Mouse (Mus musculus): Measurements from ENCODE around the gene Sgk2.

The Sgk2 gene

GRCm38 (mm10) chr2:162991394-162992083 is 4.4 kb downstream of the Sgk2 start:
- DNase-seq (ENCODE audit: low read depth, low spot score) = no peak

DNA sequence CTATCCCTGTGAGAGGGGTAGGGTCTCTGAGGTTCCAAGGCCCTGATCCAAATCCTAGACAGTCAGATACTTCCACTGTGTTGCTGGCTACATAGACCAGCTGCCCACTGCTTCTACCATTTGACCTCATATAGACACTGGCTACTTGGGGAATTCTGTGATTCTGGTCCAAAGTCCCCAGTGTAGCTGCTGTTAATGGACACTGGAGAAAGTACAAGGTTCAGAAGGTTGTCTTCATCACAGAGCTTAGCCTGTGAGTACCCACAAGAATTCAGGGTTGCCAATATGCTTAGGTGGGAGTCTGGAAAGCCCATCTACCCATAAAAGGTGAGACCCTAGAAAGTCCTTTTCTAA is 4.9 kb downstream of the Sgk2 start:
- DNase-seq (ENCODE audit: low read depth, low spot score) = no peak

GRCm38 (mm10) chr2:162993881-162994616 is 6.9 kb downstream of the Sgk2 start:
- DNase-seq (ENCODE audit: low read depth, low spot score) = no peak

DNA sequence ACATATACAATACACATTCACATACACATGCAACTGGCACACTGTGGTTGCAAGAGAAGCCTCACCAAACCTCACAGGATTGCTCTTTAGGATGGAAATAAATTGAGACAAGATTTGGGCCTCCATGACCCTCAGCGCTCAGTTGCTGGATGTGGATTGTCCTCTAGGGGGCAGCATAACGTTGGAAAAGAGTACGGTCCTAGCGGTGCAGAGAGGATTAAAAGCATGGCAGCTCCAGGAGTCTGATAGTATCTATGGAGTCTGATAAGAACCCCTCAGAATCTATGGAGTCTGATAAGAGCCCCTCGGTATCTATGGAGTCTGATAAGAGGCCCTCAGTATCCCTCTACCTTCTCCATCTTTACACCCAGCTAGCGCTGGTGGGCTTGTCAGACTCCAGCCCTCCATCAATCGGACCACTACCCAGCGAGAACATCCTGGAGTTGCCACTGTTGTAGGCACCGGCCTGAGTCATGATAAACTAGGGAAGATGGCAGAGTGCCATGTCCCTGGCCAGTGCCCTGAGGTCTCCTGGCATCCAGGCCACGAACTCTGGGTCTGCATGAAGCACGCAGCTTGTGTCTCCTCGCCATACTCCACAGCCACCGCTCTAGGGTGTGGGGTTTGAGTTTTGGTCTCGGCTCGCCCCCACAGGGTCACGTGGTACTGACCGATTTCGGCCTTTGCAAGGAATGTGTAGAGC is 11.5 kb downstream of the Sgk2 start:
- peak; percentile 86 for DNase-seq (ENCODE audit: low read depth, low spot score)

DNA sequence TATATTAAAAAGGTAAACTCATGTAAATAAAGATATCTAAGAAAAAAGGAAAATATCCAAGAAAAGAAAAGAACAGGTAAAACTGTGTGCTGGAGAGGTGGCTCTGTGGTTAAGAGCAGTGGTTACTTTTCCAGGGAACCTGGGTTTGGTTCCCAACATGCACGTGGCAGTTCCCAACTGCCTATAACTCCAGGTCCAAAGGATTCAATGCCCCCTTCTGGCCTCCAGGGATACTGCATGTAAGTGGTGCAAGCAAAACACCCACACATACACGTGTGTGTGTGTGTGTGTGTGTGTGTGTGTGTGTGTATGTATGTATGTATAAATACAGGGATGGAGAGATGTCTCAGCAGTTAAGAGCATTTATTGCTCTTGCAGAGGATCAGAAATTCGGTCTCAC is 12.6 kb downstream of the Sgk2 start:
- peak; percentile 89 for DNase-seq (ENCODE audit: low read depth, low spot score)

DNA sequence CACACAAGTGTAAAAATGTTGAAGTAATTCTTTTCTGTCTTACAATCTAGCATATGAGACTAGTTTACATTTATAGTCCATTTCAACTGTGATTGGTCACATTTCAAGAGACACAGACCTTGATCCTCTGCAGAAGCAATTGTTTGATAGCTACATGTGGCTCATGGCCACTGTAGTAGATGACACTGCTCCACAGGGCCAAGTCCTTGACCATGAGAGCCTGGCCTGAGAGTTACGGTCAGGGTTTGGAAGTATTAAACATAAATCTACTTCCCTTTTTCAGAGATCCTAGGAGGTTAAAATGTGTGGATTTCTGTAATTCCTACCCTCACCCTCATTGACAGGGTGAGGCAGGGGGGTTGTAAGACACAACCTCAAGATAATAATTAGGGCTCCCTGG is 13.9 kb downstream of the Sgk2 start:
- no peak for DNase-seq (ENCODE audit: low read depth, low spot score)

GRCm38 (mm10) chr2:163007299-163007698 is 20.2 kb downstream of the Sgk2 start:
- DNase-seq (ENCODE audit: low read depth, low spot score) = no peak

DNA sequence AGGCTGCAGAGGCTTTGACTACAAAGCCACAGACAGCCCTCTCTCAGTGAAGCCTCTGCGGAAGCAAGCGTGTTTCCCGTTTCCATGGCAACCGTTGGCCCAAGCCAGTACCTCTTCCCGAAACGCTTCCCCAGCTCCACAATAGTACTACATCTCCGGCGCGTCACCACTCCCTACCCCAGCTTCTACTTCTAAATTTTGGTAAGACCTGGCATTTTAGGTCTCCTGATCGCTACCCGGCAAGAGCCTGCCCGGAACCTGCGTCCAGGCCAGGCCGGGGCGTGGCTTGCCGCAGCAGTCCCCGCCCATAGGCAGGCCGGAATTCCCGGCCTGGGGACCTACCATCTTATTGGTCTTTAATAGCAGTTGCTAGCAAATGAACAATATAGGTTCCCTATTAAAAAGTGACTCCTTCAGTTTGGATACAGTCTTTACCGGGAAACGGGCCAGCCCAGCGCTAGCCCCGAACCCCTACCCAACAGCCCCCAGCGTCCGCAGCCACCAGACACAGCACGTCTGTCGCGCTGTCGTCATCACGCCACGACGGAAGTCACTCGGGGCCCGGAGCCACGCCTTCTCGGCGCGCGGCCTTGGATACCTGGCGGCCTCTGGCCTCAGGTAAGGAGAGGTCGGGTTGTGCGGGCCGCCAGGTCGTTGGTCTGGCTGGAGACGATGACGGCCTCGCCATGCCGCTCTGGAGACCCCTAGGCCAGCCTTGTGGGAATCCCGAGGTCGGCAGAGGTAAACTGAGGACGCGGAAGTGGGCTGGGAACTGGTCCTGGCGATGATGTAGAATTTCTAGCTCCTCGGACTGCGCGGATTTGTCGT is 30.0 kb downstream of the Sgk2 start, which contains the start of gene Ift52:
Ift52 (plus strand) TSS at position 439 of the 828 bp plus-strand sequence.
- DNase-seq (ENCODE audit: low read depth, low spot score) = peak; percentile 94

DNA sequence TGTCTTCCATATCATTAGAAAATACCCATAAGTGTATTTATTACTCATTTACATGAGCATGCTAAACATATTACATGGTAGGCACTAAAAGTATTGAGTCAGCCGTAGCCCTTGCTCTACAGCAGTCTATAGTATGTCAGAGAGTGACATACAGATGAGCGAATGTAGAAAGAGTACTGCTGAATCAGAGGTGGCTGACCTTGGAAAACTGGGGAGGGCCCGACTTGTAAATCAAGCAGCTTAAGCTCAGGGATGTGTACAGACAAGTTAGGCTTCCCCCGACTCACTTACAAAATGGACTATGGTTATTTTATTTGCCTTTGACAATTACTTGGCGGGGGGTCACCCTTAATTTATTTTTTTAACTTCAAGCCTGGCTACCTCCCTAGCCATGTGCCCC is 44.2 kb downstream of the Sgk2 start:
- DNase-seq (ENCODE audit: low read depth, low spot score) = peak; percentile 90

DNA sequence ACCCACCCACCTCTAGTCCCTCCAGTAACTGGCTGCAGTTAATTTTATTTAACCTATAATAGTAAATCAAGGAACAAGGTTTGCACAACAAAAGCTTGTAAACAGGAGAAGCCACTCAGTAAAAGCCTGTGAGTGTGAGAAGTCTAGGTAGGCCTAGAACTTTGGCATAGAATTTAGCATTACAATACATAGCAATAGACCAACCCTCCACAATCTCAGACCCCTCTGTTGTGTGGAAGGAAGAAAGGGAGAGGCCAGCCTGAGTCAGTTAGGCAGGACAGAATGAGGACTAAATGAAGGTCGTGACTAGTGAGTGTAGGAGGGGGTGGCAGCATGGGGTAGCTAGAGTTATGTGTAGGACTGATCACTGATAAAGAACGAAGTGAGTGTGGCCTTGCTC is 44.6 kb downstream of the Sgk2 start:
- peak; percentile 96 for DNase-seq (ENCODE audit: low read depth, low spot score)

- peak; percentile 68 for DNase-seq (ENCODE audit: low read depth, low spot score)
Measured at GRCm38 (mm10) chr2:163032622-163033021, 45.5 kb downstream of the Sgk2 start.

GRCm38 (mm10) chr2:163039940-163040339 is 52.8 kb downstream of the Sgk2 start:
- no peak for DNase-seq (ENCODE audit: low read depth, low spot score)

DNA sequence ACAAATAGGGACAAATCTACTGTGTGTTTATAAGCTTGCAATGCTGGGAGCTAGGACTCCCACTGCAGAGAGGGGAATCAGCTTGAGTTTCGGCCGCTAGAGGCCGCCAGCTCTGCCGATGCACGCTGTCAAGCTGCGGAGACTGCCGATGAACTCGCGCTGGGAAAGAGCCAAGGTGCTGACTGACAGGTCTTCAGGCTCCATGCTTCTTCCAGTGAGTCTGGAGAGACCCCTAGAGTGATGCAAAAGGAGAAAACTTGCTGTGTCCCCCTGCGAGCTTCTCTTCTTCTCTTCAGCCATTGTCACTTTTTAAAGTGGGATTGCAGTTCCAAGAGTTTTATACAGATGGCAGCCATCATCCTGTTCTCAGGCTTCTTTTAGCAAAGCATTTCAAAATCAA is 61.0 kb downstream of the Sgk2 start:
- peak; percentile 89 for DNase-seq (ENCODE audit: low read depth, low spot score)

DNA sequence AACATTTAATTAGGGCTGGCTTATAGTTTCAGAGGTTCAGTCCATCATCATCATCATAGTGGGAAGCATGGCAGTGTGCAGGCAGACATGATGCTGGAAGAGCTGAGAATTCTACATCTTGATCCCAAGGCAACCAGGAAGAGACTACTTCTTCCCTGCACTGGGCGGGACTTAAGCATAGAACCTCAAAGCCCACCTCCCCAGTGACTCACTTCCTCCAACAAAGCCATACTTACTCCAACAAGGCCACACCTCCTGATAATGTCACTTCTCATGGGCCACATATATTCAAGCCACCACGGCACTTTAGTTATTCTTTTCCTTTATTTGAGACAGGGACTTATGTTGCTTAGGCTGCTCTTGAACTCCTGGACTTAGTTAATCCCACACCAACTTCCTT is 62.0 kb downstream of the Sgk2 start:
- DNase-seq (ENCODE audit: low read depth, low spot score) = no peak

GRCm38 (mm10) chr2:163051691-163052090 is 64.6 kb downstream of the Sgk2 start:
- peak; percentile 92 for DNase-seq (ENCODE audit: low read depth, low spot score)

DNA sequence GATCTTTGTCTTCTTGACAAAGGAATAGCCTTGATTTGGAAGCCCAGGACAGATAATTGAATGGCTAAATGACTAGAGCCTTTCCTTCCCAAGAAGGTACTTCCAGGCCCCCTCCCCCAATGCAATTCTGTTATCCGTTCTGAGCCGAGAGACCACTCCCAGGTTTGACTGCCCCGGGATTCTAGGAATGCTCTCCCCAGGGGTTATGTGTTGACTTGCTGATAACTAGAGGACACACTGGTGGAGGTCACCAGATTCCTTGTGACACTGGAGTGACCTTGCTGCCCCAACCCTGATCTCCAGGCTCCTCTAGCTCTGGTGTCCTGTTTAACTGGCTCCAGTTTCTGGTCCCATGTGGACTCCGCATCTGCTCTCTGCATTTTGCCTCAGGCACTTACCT is 65.0 kb downstream of the Sgk2 start:
- DNase-seq (ENCODE audit: low read depth, low spot score) = peak; percentile 97

DNA sequence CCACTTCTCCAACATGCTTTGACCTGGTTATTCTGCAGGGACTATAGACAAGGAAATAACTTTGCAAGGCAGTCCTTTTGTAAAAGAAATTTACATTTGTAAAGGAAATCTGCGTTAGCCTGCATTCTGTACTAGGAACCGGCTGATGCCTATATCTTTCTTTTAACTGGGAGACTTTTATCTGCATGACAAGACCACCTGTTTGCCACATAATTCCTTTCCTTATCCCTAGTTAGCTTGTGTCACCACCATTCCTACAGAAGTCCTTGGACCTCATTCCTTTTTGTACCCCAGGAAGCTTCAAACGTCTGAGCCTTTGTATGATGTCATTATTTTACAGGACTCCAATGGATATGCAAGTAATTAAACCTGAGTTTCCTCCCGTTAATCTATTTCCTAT is 65.7 kb downstream of the Sgk2 start:
- DNase-seq (ENCODE audit: low read depth, low spot score) = no peak

GRCm38 (mm10) chr2:163054335-163054840 is 67.3 kb downstream of the Sgk2 start, which contains the start of gene Mybl2:
Gene Mybl2 (plus strand): TSS chr2:163054687.
- DNase-seq (ENCODE audit: low read depth, low spot score) = peak; percentile 99

DNA sequence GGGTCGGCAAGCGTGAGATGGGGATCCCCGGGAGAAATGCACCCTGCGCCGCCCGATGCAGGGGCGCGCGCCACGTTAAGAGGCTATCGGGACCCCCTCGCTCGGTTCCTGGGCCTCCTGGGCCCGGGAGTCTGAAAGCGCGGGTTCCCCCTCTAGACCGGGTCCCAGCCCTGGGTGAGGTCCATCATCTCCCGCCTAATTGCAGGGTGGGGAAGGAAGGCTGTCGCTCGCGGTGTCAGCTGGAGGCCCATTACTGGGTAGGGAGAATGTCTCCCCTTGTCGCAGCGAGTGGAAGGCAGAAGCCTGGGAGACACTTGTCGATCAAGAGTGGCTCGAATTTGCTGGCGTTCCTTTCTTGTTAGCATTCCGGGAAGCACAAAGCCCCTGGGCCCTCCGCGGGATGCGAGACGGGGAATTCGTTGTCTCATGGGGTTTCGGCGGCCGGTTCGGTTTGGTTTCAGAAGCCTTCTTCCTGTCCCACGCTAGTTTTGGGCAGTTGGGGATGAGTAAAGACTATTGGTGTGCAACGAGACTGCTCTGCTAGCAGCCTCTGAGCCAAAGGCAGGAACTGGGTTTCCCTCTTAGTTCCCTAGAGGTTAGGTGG is 67.9 kb downstream of the Sgk2 start:
- DNase-seq (ENCODE audit: low read depth, low spot score) = no peak

DNA sequence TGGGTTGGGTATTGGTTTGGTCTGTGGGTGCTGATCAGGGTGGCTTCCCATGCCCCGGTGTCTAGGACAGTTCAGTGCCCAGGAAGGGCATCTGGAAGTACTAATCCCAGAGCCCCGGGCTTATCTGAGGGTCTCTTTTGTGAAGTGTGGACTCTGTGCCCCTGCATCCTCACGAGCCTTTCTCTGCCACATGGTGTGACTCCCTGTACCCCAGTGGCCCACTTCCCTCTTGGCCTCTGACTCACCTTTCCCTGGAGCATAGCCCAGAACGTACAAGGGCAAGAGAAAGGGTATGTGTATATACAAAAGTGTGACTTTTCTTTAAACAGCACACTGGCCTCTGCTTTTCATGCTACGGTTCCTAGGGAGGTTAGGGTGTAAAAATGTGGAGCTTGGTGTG is 68.6 kb downstream of the Sgk2 start:
- no peak for DNase-seq (ENCODE audit: low read depth, low spot score)

DNA sequence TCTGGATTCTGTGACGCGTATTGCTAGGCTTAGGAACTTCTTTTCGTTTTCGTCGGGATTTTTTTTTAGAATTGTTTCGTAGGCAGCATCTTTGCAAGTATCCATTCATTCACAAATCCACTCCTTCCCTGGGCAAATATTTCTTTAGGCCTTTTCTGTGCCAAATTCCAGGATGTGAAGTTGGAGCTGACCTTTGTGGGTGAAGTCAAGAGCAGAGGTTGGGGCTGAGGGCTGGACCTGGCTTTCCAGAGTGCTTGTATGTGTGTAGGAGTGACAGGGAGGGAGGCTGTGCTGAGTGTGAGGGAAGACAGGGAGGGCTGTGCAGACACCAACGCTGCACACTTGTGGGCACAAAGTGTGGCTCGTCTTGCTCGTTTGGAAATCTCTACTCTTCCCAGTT is 69.5 kb downstream of the Sgk2 start:
- no peak for DNase-seq (ENCODE audit: low read depth, low spot score)
